Mouse (Mus musculus): ENCODE results near the gene F2r. TPM values are rescaled to one million over a fixed set of nuclear protein-coding genes. Genes with fewer than 3 reads are reported as not detected.

F2r gene
- total RNA-seq, 2 experiments from 2014 or later, result 5.6 to 13.9 TPM

Other genes starting within 250 kb of the F2r start
- 10 to 100 TPM; 16.5 to 17.7 TPM for gene Aggf1, start 243.1 kb downstream of the F2r start, total RNA-seq (2021)
- gene Crhbp, start 173.6 kb downstream of the F2r start, total RNA-seq (2021), result not detected
- under 1 TPM in 1 of 2 experiments, not detected in 1; 0.69 TPM for gene S100z, start 139.8 kb downstream of the F2r start, total RNA-seq (2021)
- gene F2rl1, start 93.3 kb downstream of the F2r start, total RNA-seq (2021), result 1 to 10 TPM in 1 of 2 experiments, under 1 TPM in 1; 0.30 to 1.7 TPM
- gene F2rl2, start 78.4 kb upstream of the F2r start, total RNA-seq (2021), result not detected